Mouse (Mus musculus) left cerebral cortex, postnatal 14 days (tissue): Measurements from ENCODE around the gene Itm2b. TPM values are rescaled to one million over a fixed set of nuclear protein-coding genes. Genes with fewer than 3 reads are reported as not detected.
A peak's percentile ranks its signal among the peaks of the same experiment; 100 is the strongest.

Source experiments
- DNase-seq, 2 experiments: peaks; one replicate each; pipeline ENCODE4 v3.0.0; 2021 to 2022; ENCODE audit warnings: low spot score in 2 of 2, mixed read lengths in 1 of 2
- intact Hi-C: fragments of 180-260 bp; cut with DNase I; formaldehyde crosslinking; loops from one replicate; pipeline ENCODE4 v1.15.1; 2025
- long read RNA-seq, 2 experiments: library from polyadenylated mRNA; stranded (forward); transcript quantifications; one replicate each; pipeline ENCODE4 v2.0.0; 2021
- total RNA-seq, 2 experiments: library from RNA; stranded (reverse); gene quantifications; 2 replicates each; pipeline ENCODE4 v1.2.3; 2021

Itm2b gene
- total RNA-seq: 100 to 1,000 TPM; 732 to 742 TPM
- long read RNA-seq, experiment 1, transcript Itm2b-201 (6 exons, 1,796 nt): major isoform, 1,202 of 1,244 reads
- long read RNA-seq, experiment 1, transcript Itm2b-202 (5 exons, 935 nt): minor isoform, 16 of 1,244 reads
- long read RNA-seq, experiment 1, partial matches to known transcripts: 7 of 1,244 reads
- long read RNA-seq, experiment 1, other reads (novel, unspliced or antisense): 19 of 1,244 reads
- long read RNA-seq, experiment 2, transcript Itm2b-201 (6 exons, 1,796 nt): major isoform, 821 of 846 reads
- long read RNA-seq, experiment 2, transcript Itm2b-202 (5 exons, 935 nt): minor isoform, 8 of 846 reads
- long read RNA-seq, experiment 2, partial matches to known transcripts: 9 of 846 reads
- long read RNA-seq, experiment 2, other reads (novel, unspliced or antisense): 8 of 846 reads

- intact Hi-C loops: loop anchor here (2.0 to 10.0 kb wide), 3 partner anchors 63 to 120 kb away; no protein-coding TSS in a partner anchor
- DNase-seq: peak; percentile 72 to 81
Observed at GRCm38 (mm10) chr14:73384913-73385719, at the start of gene Itm2b. Itm2b (minus strand) TSS chr14:73385289.

GRCm38 (mm10) chr14:73433487-73433886, 48.4 kb upstream of the Itm2b start:
- DNase-seq: peak in 1 of 2 experiments; percentile 18
- intact Hi-C loops: no loop called here

- DNase-seq: no peak
- intact Hi-C loops: no loop called here
Observed at GRCm38 (mm10) chr14:73430571-73430970, 45.5 kb upstream of the Itm2b start.

- intact Hi-C loops: no loop called here
- no peak for DNase-seq
Observed at GRCm38 (mm10) chr14:73425571-73426041, 40.5 kb upstream of the Itm2b start.

- intact Hi-C loops: no loop called here
- DNase-seq: no peak
Observed at GRCm38 (mm10) chr14:73424961-73425360, 39.9 kb upstream of the Itm2b start.

GRCm38 (mm10) chr14:73423542-73423941, 38.5 kb upstream of the Itm2b start:
- intact Hi-C loops: no loop called here
- no peak for DNase-seq

GRCm38 (mm10) chr14:73422621-73423020, 37.5 kb upstream of the Itm2b start:
- no peak for DNase-seq
- intact Hi-C loops: no loop called here

GRCm38 (mm10) chr14:73421580-73421979, 36.5 kb upstream of the Itm2b start:
- intact Hi-C loops: no loop called here
- DNase-seq: no peak

GRCm38 (mm10) chr14:73420138-73420745, 35.2 kb upstream of the Itm2b start:
- DNase-seq: no peak
- intact Hi-C loops: no loop called here

- no peak for DNase-seq
- intact Hi-C loops: no loop called here
Observed at GRCm38 (mm10) chr14:73416511-73416910, 31.4 kb upstream of the Itm2b start.

- intact Hi-C loops: no loop called here
- DNase-seq: no peak
Observed at GRCm38 (mm10) chr14:73415376-73416035, 30.4 kb upstream of the Itm2b start.

- DNase-seq: no peak
- intact Hi-C loops: no loop called here
Observed at GRCm38 (mm10) chr14:73411729-73412128, 26.6 kb upstream of the Itm2b start.

GRCm38 (mm10) chr14:73410083-73410482, 25.0 kb upstream of the Itm2b start:
- no peak for DNase-seq
- intact Hi-C loops: no loop called here

- intact Hi-C loops: no loop called here
- DNase-seq: no peak
Observed at GRCm38 (mm10) chr14:73408223-73408845, 23.2 kb upstream of the Itm2b start.

GRCm38 (mm10) chr14:73404016-73404415, 18.9 kb upstream of the Itm2b start:
- intact Hi-C loops: no loop called here
- no peak for DNase-seq

- intact Hi-C loops: no loop called here
- DNase-seq: no peak
Observed at GRCm38 (mm10) chr14:73403351-73403750, 18.3 kb upstream of the Itm2b start.

GRCm38 (mm10) chr14:73402296-73403035, 17.4 kb upstream of the Itm2b start:
- intact Hi-C loops: no loop called here
- DNase-seq: no peak

- intact Hi-C loops: no loop called here
- DNase-seq: no peak
Observed at GRCm38 (mm10) chr14:73401408-73401807, 16.3 kb upstream of the Itm2b start.
